Mouse (Mus musculus): Measurements from ENCODE around the gene Neb. TPM values are rescaled to one million over a fixed set of nuclear protein-coding genes. Genes with fewer than 3 reads are reported as not detected.
"Not testable (repeated sequence)": the region's sequence is repeated elsewhere in the genome, so short reads cannot be mapped to it uniquely, and the experiment has no call there.

The Neb gene
- polyA plus RNA-seq, 1 experiment from 2014 or later, result 1.0 TPM

DNA sequence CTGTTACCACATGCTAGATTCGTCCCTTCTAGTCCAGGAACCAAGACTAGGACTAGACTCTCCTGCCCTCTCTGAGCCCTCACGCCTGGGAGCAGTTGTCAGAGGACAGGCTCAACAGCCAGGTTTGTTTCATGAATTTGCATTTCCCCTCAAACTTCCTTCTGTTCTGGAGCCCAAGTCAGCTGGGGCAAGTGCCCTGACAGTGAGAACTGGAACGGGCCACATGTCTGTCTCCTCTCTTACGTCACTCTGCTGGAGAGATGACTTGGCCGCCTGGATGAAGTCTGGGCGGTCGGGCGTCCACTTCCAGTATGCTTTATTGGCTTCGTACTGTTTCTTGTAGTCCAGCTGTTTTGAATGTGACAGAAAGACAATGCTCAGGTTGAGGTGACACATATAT is 200.5 kb downstream of the Neb start:
- H3K9me3 ChIP-seq (ENCODE audit: control insufficient read depth, low read depth, low read length), result no peaks in the 10 kb centered on the region
- no peak overlapping the region for H3K4me2 ChIP-seq (replicated peaks; ENCODE audit: low read depth, low read length)
- H3K27ac ChIP-seq (ENCODE audit: low read length), result no peak overlapping the region
- ATAC-seq (ENCODE audit: insufficient number of reproducible peaks, insufficient read depth, low FRiP score, low read depth), result no peak
- no peak overlapping the region for H3K4me3 ChIP-seq (ENCODE audit: low read depth, low read length)
- H3K36me3 ChIP-seq (ENCODE audit: control insufficient read depth, insufficient read depth, low read length), result no peaks in the 10 kb centered on the region
- no peaks in the 10 kb centered on the region for H3K27me3 ChIP-seq (ENCODE audit: control insufficient read depth, insufficient read depth, low read length)
- no peaks in the 10 kb centered on the region for H3K4me1 ChIP-seq (ENCODE audit: control insufficient read depth, insufficient read depth, low read length)
- no peak overlapping the region for H3K9ac ChIP-seq (replicated peaks; ENCODE audit: low read depth, low read length)
- 89% methylated on average over 9 of the region's 9 CpGs for WGBS

GRCm38 (mm10) chr2:52177184-52177583 is 201.1 kb downstream of the Neb start:
- no peaks in the 10 kb centered on the region for H3K36me3 ChIP-seq (ENCODE audit: control insufficient read depth, insufficient read depth, low read length)
- no peak for ATAC-seq (ENCODE audit: insufficient number of reproducible peaks, insufficient read depth, low FRiP score, low read depth)
- H3K9ac ChIP-seq (replicated peaks; ENCODE audit: low read depth, low read length), result no peak overlapping the region

GRCm38 (mm10) chr2:52176537-52176936 is 201.7 kb downstream of the Neb start:
- H3K4me3 ChIP-seq (ENCODE audit: low read depth, low read length), result no peak overlapping the region
- H3K4me1 ChIP-seq (ENCODE audit: control insufficient read depth, insufficient read depth, low read length), result no peaks in the 10 kb centered on the region
- ATAC-seq (ENCODE audit: insufficient number of reproducible peaks, insufficient read depth, low FRiP score, low read depth), result no peak
- H3K27me3 ChIP-seq (ENCODE audit: control insufficient read depth, insufficient read depth, low read length), result no peaks in the 10 kb centered on the region
- H3K9ac ChIP-seq (replicated peaks; ENCODE audit: low read depth, low read length), result no peak overlapping the region
- no peak overlapping the region for H3K27ac ChIP-seq (ENCODE audit: low read length)
- no peak overlapping the region for H3K4me2 ChIP-seq (replicated peaks; ENCODE audit: low read depth, low read length)
- no peaks in the 10 kb centered on the region for H3K9me3 ChIP-seq (ENCODE audit: control insufficient read depth, low read depth, low read length)
- no peaks in the 10 kb centered on the region for H3K36me3 ChIP-seq (ENCODE audit: control insufficient read depth, insufficient read depth, low read length)
- 52% methylated on average over 8 of the region's 8 CpGs for WGBS

More at GRCm38 (mm10) chr2:52177184-52177583, 201.1 kb downstream of the Neb start:
- H3K4me2 ChIP-seq (replicated peaks; ENCODE audit: low read depth, low read length), result no peak overlapping the region
- H3K4me3 ChIP-seq (ENCODE audit: low read depth, low read length), result no peak overlapping the region
- H3K27ac ChIP-seq (ENCODE audit: low read length), result no peak overlapping the region
- H3K27me3 ChIP-seq (ENCODE audit: control insufficient read depth, insufficient read depth, low read length), result no peaks in the 10 kb centered on the region
- H3K9me3 ChIP-seq (ENCODE audit: control insufficient read depth, low read depth, low read length), result no peaks in the 10 kb centered on the region
- 93% methylated on average over 7 of the region's 7 CpGs for WGBS
- no peaks in the 10 kb centered on the region for H3K4me1 ChIP-seq (ENCODE audit: control insufficient read depth, insufficient read depth, low read length)

GRCm38 (mm10) chr2:52174951-52175350 is 203.3 kb downstream of the Neb start:
- H3K4me1 ChIP-seq (ENCODE audit: control insufficient read depth, insufficient read depth, low read length), result no peaks in the 10 kb centered on the region
- H3K9me3 ChIP-seq (ENCODE audit: control insufficient read depth, low read depth, low read length), result no peaks in the 10 kb centered on the region
- H3K27ac ChIP-seq (ENCODE audit: low read length), result no peak overlapping the region
- H3K36me3 ChIP-seq (ENCODE audit: control insufficient read depth, insufficient read depth, low read length), result no peaks in the 10 kb centered on the region
- no peak overlapping the region for H3K4me2 ChIP-seq (replicated peaks; ENCODE audit: low read depth, low read length)
- no peaks in the 10 kb centered on the region for H3K27me3 ChIP-seq (ENCODE audit: control insufficient read depth, insufficient read depth, low read length)
- H3K9ac ChIP-seq (replicated peaks; ENCODE audit: low read depth, low read length), result no peak overlapping the region
- no peak for ATAC-seq (ENCODE audit: insufficient number of reproducible peaks, insufficient read depth, low FRiP score, low read depth)
- H3K4me3 ChIP-seq (ENCODE audit: low read depth, low read length), result no peak overlapping the region
- WGBS, result 89% methylated on average over 4 of the region's 4 CpGs

DNA sequence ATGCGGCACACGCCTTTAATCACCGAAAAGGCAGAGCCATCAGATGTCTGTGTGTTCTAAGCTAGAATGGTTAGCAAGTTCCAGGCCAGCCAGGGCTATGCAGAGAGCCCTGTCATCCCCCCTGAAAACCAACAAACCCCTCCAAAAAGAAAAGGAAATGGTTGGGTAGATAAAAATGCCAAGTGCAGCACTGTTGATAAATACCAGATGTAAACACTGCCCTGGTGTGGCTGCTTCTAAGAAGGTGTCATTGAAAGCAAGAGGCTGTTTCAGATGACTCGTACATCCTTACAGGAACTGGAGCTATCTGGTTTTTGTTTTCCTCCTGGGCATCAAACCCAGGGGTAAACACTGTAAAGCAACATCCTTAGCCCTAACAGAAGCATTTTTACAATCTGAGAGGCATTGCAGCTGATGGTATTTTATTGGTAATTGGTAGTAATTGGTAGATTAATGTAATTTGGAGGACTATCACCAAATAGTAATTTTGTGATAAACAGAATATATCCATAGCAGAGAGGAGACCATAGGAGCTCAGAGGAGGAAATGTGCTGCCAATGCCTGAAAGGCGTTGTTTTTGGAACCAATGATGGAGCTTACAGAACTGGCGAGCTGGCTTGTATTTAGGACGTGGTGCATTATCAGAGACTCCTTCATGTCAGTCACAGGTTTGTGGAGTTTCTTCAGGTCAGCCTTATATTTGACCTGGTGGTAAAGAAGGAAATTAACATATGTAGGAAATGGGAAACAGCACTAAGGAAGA is 208.8 kb downstream of the Neb start:
- WGBS, result 74% methylated on average over 7 of the region's 7 CpGs
- ATAC-seq (ENCODE audit: insufficient number of reproducible peaks, insufficient read depth, low FRiP score, low read depth), result no peak

GRCm38 (mm10) chr2:52153064-52153463 is 225.2 kb downstream of the Neb start:
- ATAC-seq (ENCODE audit: insufficient number of reproducible peaks, insufficient read depth, low FRiP score, low read depth), result no peak
- no peak overlapping the region for H3K27ac ChIP-seq (ENCODE audit: low read length)
- H3K4me1 ChIP-seq (ENCODE audit: control insufficient read depth, insufficient read depth, low read length), result no peaks in the 10 kb centered on the region
- H3K4me2 ChIP-seq (replicated peaks; ENCODE audit: low read depth, low read length), result no peak overlapping the region
- 81% methylated on average over 3 of the region's 3 CpGs for WGBS
- no peak overlapping the region for H3K9ac ChIP-seq (replicated peaks; ENCODE audit: low read depth, low read length)
- H3K27me3 ChIP-seq (ENCODE audit: control insufficient read depth, insufficient read depth, low read length), result no peaks in the 10 kb centered on the region
- no peak overlapping the region for H3K4me3 ChIP-seq (ENCODE audit: low read depth, low read length)
- no peaks in the 10 kb centered on the region for H3K36me3 ChIP-seq (ENCODE audit: control insufficient read depth, insufficient read depth, low read length)
- H3K9me3 ChIP-seq (ENCODE audit: control insufficient read depth, low read depth, low read length), result no peaks in the 10 kb centered on the region

More for the DNA sequence above, 208.8 kb downstream of the Neb start:
- no peak overlapping the region for H3K9ac ChIP-seq (replicated peaks; ENCODE audit: low read depth, low read length)
- no peak overlapping the region for H3K4me2 ChIP-seq (replicated peaks; ENCODE audit: low read depth, low read length)
- H3K4me3 ChIP-seq (ENCODE audit: low read depth, low read length), result no peak overlapping the region
- no peak overlapping the region for H3K27ac ChIP-seq (ENCODE audit: low read length)
- H3K4me1 ChIP-seq (ENCODE audit: control insufficient read depth, insufficient read depth, low read length), result no peaks in the 10 kb centered on the region
- H3K27me3 ChIP-seq (ENCODE audit: control insufficient read depth, insufficient read depth, low read length), result no peaks in the 10 kb centered on the region
- no peaks in the 10 kb centered on the region for H3K9me3 ChIP-seq (ENCODE audit: control insufficient read depth, low read depth, low read length)
- no peaks in the 10 kb centered on the region for H3K36me3 ChIP-seq (ENCODE audit: control insufficient read depth, insufficient read depth, low read length)

GRCm38 (mm10) chr2:52133351-52133750 is 244.9 kb downstream of the Neb start:
- Histone ChIP-seq H3K27me3 (ENCODE audit: control insufficient read depth, insufficient read depth, low read length) (no peaks in the 10 kb centered on the region), H3K27ac (ENCODE audit: low read length) (no peak overlapping the region), H3K36me3 (ENCODE audit: control insufficient read depth, insufficient read depth, low read length) (no peaks in the 10 kb centered on the region; the same call in 1 of the 2 replicates), H3K4me2 (replicated peaks; ENCODE audit: low read depth, low read length) (no peak overlapping the region), H3K9me3 (ENCODE audit: control insufficient read depth, low read depth, low read length) (no peaks in the 10 kb centered on the region), H3K9ac (replicated peaks; ENCODE audit: low read depth, low read length) (no peak overlapping the region), H3K4me3 (ENCODE audit: low read depth, low read length) (no peak overlapping the region), H3K4me1 (ENCODE audit: control insufficient read depth, insufficient read depth, low read length) (no peaks in the 10 kb centered on the region)
- WGBS, result 90% methylated on average over 2 of the region's 2 CpGs
- ATAC-seq (ENCODE audit: insufficient number of reproducible peaks, insufficient read depth, low FRiP score, low read depth), result no peak

DNA sequence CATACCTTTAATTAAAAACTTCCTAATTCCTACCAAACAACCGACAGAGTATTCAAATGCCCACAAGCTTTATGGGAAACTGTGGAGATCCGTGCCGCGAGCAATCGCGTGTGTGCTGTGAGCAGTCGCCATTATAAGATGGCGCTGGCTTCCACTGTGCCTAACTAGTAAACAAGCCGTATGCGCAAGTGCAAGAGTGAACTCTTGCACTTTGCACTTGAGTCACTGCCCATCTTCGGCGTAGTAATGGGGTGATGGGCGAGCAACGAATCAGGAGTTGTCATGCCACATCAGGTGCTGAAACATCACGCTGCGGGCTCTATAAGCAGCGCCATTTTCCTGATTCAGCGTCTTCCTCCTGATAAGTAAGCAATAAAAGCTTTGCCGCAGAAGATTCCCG is 246.9 kb downstream of the Neb start:
- not testable (repeated sequence) for ATAC-seq (ENCODE audit: insufficient number of reproducible peaks, insufficient read depth, low FRiP score, low read depth); H3K9ac ChIP-seq (replicated peaks; ENCODE audit: low read depth, low read length); H3K27ac ChIP-seq (ENCODE audit: low read length); H3K4me3 ChIP-seq (ENCODE audit: low read depth, low read length); H3K27me3 ChIP-seq (ENCODE audit: control insufficient read depth, insufficient read depth, low read length); H3K9me3 ChIP-seq (ENCODE audit: control insufficient read depth, low read depth, low read length); H3K36me3 ChIP-seq (ENCODE audit: control insufficient read depth, insufficient read depth, low read length); H3K4me2 ChIP-seq (replicated peaks; ENCODE audit: low read depth, low read length); H3K4me1 ChIP-seq (ENCODE audit: control insufficient read depth, insufficient read depth, low read length)
- 96% methylated on average over 20 of the region's 20 CpGs for WGBS

DNA sequence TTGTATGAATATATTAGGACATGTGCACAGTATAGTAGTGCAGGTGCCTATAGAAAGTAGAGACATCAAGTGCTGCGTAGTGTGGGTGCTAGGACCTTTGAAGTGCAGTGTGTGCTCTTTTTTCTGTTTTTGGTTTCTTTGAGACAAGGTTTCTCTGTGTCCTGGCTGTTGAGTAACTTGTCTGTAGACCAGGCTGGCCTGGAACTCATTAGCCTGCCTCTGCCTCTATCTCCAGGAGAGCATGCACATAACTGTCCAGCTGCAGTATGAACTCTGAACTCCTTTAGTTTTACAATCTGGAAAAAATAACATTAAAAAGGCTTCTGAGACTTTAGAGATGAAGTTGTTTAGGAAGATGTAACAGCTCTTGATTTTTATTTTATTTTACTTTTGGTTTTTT is 264.2 kb downstream of the Neb start:
- Histone ChIP-seq H3K9ac (replicated peaks; ENCODE audit: low read depth, low read length) (no peak overlapping the region), H3K27me3 (ENCODE audit: control insufficient read depth, insufficient read depth, low read length) (no peaks in the 10 kb centered on the region), H3K36me3 (ENCODE audit: control insufficient read depth, insufficient read depth, low read length) (peaks cover 76% of the 10 kb centered on the region), H3K9me3 (ENCODE audit: control insufficient read depth, low read depth, low read length) (no peaks in the 10 kb centered on the region), H3K27ac (ENCODE audit: low read length) (no peak overlapping the region), H3K4me1 (ENCODE audit: control insufficient read depth, insufficient read depth, low read length) (no peaks in the 10 kb centered on the region), H3K4me2 (replicated peaks; ENCODE audit: low read depth, low read length) (no peak overlapping the region), H3K4me3 (ENCODE audit: low read depth, low read length) (no peak overlapping the region)
- ATAC-seq (ENCODE audit: insufficient number of reproducible peaks, insufficient read depth, low FRiP score, low read depth), result no peak
- 94% methylated on average over 1 of the region's 1 CpGs for WGBS
